Mouse (Mus musculus) G1E (cell line): ENCODE measurements at regions not wholly inside any gene's neighbourhood (a gene's known extent, or its start where the extent isn't known, plus 50 kb on each side); places are given as distances from the start of the nearest gene placed in this dataset.

Experiments
- CTCF ChIP-seq: IDR thresholded peaks from 2 replicates; pipeline ENCODE4 v1.5.1; 2012; ENCODE audit warnings: low read depth, low read length, inconsistent platforms, mixed read lengths
- GATA1 ChIP-seq: IDR thresholded peaks from 2 replicates; pipeline ENCODE4 v1.6.1; 2012; ENCODE audit warnings: borderline replicate concordance, low read length, inconsistent platforms, mixed read lengths
- POLR2AphosphoS5 ChIP-seq: IDR thresholded peaks from 2 replicates; pipeline ENCODE4 v1.6.1; 2012; ENCODE audit warnings: low read depth, low read length, inconsistent platforms; ENCODE audit not compliant: insufficient replicate concordance
- TAL1 ChIP-seq: conservative IDR thresholded peaks from 2 replicates; pipeline ENCODE4 v1.6.1; 2012; ENCODE audit warnings: low read depth, low read length, inconsistent platforms, mixed read lengths

- no peak for TF ChIP-seq CTCF
- no peak for TF ChIP-seq GATA1
- TF ChIP-seq TAL1, result no peak
- no peak for TF ChIP-seq POLR2AphosphoS5
These were observed 368.9 kb downstream of the Ipo11 start for GRCm38 (mm10) chr13:106567658-106568359.
